Mouse (Mus musculus): ENCODE data around the gene Rln1.

GRCm38 (mm10) chr19:29341029-29341428 lies 6.6 kb upstream of the Rln1 start:
- no peak for TF ChIP-seq CTCF (IDR thresholded peaks at IDR 0.05)
- no peak for TF ChIP-seq POLR2A (IDR thresholded peaks at IDR 0.05; ENCODE audit: insufficient read depth, low read depth, low read length)
- TF ChIP-seq EP300 (IDR thresholded peaks at IDR 0.05; ENCODE audit: insufficient read depth, low read depth, low read length) = no peak

All from heart, adult 2 months (tissue).